In the genomic region with DNA sequence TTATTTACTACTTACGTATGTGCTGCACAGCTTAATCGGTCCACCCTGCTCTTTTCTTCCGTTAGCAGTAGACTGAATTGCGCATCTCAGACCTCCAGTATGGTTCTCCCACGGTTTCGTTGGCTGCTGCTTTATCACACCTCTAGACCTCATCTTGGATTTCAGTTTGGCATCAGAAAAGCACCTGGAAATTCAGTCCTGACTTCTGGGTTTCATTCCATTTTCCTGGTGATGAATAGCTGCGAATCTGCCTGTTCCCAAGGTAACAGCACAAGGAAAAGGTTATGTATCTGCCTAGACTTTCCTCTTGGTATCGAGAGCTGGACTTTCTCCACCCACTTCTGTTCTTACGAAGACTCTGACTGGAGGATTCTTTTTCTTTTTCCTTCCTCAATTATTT, we compare ENCODE assay signal across 8 mouse cellular contexts. TPM values are rescaled to one million over a fixed set of nuclear protein-coding genes. Genes with fewer than 3 reads are reported as not detected.
DNase-seq lines count a peak whose midpoint lies in the region; ATAC-seq lines count a peak whose summit lies in the region.

A gene (minus strand): TSS at position 101 of the 400 bp plus-strand sequence.

- H3K4me2 ChIP-seq in kidney, embryonic 14.5 days (replicated peaks; ENCODE audit: low read depth, low read length), result no peak within 1 kb of the TSS
- H3K4me2 ChIP-seq in embryonic facial prominence, embryonic 12.5 days (replicated peaks), result no peak within 1 kb of the TSS
- H3K4me2 ChIP-seq in heart, embryonic 11.5 days, result no peak within 1 kb of the TSS
- no peak within 1 kb of the TSS for H3K4me2 ChIP-seq in midbrain, embryonic 15.5 days

- H3K36me3 ChIP-seq in kidney, embryonic 14.5 days (ENCODE audit: control insufficient read depth, insufficient read depth, low read length), result no peaks in the 10 kb centered on the region
- H3K36me3 ChIP-seq in embryonic facial prominence, embryonic 12.5 days, result no peaks in the 10 kb centered on the region
- no peaks in the 10 kb centered on the region for H3K36me3 ChIP-seq in heart, embryonic 11.5 days (ENCODE audit: control insufficient read depth, insufficient read depth, low read length)
- no peaks in the 10 kb centered on the region for H3K36me3 ChIP-seq in midbrain, embryonic 15.5 days (replicated peaks)

- no peaks in the 10 kb centered on the region for H3K9me3 ChIP-seq in kidney, embryonic 14.5 days (ENCODE audit: control insufficient read depth, low read length)
- H3K9me3 ChIP-seq in embryonic facial prominence, embryonic 12.5 days, result no peaks in the 10 kb centered on the region
- H3K9me3 ChIP-seq in heart, embryonic 11.5 days (replicated peaks; ENCODE audit: control insufficient read depth, low read length), result no peaks in the 10 kb centered on the region
- no peaks in the 10 kb centered on the region for H3K9me3 ChIP-seq in midbrain, embryonic 15.5 days

- 84% methylated on average over 9 of the region's 9 CpGs for WGBS in kidney, embryonic 14.5 days
- WGBS in embryonic facial prominence, embryonic 12.5 days, result 87% methylated on average over 9 of the region's 9 CpGs
- WGBS in heart, embryonic 11.5 days (ENCODE audit: insufficient replicate concordance), result 84% methylated on average over 9 of the region's 9 CpGs
- WGBS in midbrain, embryonic 15.5 days, result 91% methylated on average over 9 of the region's 9 CpGs

- DNase-seq in kidney, postnatal 25 days, result no peak
- no peak for DNase-seq in layer of hippocampus, postnatal 36 days
- DNase-seq in spleen, adult 18-20 months, result no peak

- ATAC-seq in kidney, embryonic 14.5 days (ENCODE audit: low FRiP score, low TSS enrichment), result no peak
- ATAC-seq in embryonic facial prominence, embryonic 12.5 days (ENCODE audit: insufficient number of reproducible peaks, insufficient read depth, low FRiP score, low TSS enrichment), result no peak
- ATAC-seq in heart, embryonic 11.5 days (replicated peaks; ENCODE audit: insufficient number of reproducible peaks, low FRiP score, low TSS enrichment), result no peak
- no peak for ATAC-seq in midbrain, embryonic 15.5 days (replicated peaks)
- no peak for ATAC-seq in frontal cortex, adult (ENCODE audit: low TSS enrichment)

- no peaks in the 10 kb centered on the region for H3K27me3 ChIP-seq in kidney, embryonic 14.5 days (ENCODE audit: control insufficient read depth, insufficient read depth, low read length)
- no peaks in the 10 kb centered on the region for H3K27me3 ChIP-seq in embryonic facial prominence, embryonic 12.5 days
- H3K27me3 ChIP-seq in heart, embryonic 11.5 days (ENCODE audit: control insufficient read depth, insufficient read depth, low read length), result no peaks in the 10 kb centered on the region
- H3K27me3 ChIP-seq in midbrain, embryonic 15.5 days (replicated peaks), result no peaks in the 10 kb centered on the region

- H3K9ac ChIP-seq in kidney, embryonic 14.5 days (ENCODE audit: low read depth, low read length), result no peak within 1 kb of the TSS
- H3K9ac ChIP-seq in embryonic facial prominence, embryonic 12.5 days, result no peak within 1 kb of the TSS
- no peak within 1 kb of the TSS for H3K9ac ChIP-seq in heart, embryonic 11.5 days (ENCODE audit: low read depth, low read length)
- H3K9ac ChIP-seq in midbrain, embryonic 15.5 days, result no peak within 1 kb of the TSS

- H3K27ac ChIP-seq in kidney, embryonic 14.5 days (ENCODE audit: low read depth, low read length), result no peak within 1 kb of the TSS
- no peak within 1 kb of the TSS for H3K27ac ChIP-seq in embryonic facial prominence, embryonic 12.5 days
- H3K27ac ChIP-seq in heart, embryonic 11.5 days (ENCODE audit: low read depth, low read length), result no peak within 1 kb of the TSS
- no peak within 1 kb of the TSS for H3K27ac ChIP-seq in midbrain, embryonic 15.5 days

- no peaks in the 10 kb centered on the region for H3K4me1 ChIP-seq in kidney, embryonic 14.5 days (ENCODE audit: control insufficient read depth, insufficient read depth, low read length)
- no peaks in the 10 kb centered on the region for H3K4me1 ChIP-seq in embryonic facial prominence, embryonic 12.5 days
- H3K4me1 ChIP-seq in heart, embryonic 11.5 days (ENCODE audit: control insufficient read depth, insufficient read depth, low read length), result no peaks in the 10 kb centered on the region
- peaks cover 9% of the 10 kb centered on the region; the same call in 1 of the 2 replicates for H3K4me1 ChIP-seq in midbrain, embryonic 15.5 days

- H3K4me3 ChIP-seq in kidney, embryonic 14.5 days (ENCODE audit: low read length), result no peak within 1 kb of the TSS
- H3K4me3 ChIP-seq in embryonic facial prominence, embryonic 12.5 days, result no peak within 1 kb of the TSS
- no peak within 1 kb of the TSS for H3K4me3 ChIP-seq in heart, embryonic 11.5 days (ENCODE audit: low read depth, low read length)
- H3K4me3 ChIP-seq in midbrain, embryonic 15.5 days, result no peak within 1 kb of the TSS

RNA-seq across cellular contexts. Expression of the gene that starts here (rescaled TPM):
- 27.0 and 30.3 TPM in 2 replicates for polyA plus RNA-seq in kidney, embryonic 14.5 days (2014; fragmentation: Nextera tagmentation; extraction: Ambion mirVana)
- 25.9 and 28.2 TPM in 2 replicates for polyA plus RNA-seq in embryonic facial prominence, embryonic 12.5 days (2016; fragmentation: Nextera tagmentation; extraction: Ambion mirVana)
- polyA plus RNA-seq in heart, embryonic 11.5 days (2014; fragmentation: Nextera tagmentation; extraction: Ambion mirVana), result 28.5 and 31.7 TPM in 2 replicates
- total RNA-seq in layer of hippocampus, postnatal 36 days (2021), result 10 to 100 TPM; 53.2 to 53.5 TPM
- polyA plus RNA-seq in midbrain, embryonic 15.5 days (2015; fragmentation: Nextera tagmentation; extraction: Ambion mirVana), result 38.5 and 42.4 TPM in 2 replicates
